Mouse (Mus musculus) kidney, adult 18-20 months (tissue): ENCODE measurements around the gene Flt3l.
A peak's percentile ranks its signal among the peaks of the same experiment; 100 is the strongest.
"Not testable (repeated sequence)": the region's sequence is repeated elsewhere in the genome, so short reads cannot be mapped to it uniquely, and the experiment has no call there.

Source experiments
- DNase-seq: peaks from one replicate; pipeline ENCODE4 v3.0.0; 2021

Flt3l gene

GRCm38 (mm10) chr7:45135993-45136567 is at the start of gene Flt3l, which contains the start of gene Gm45713:
Gene Flt3l (minus strand): TSS chr7:45136432.
Gene Gm45713 (minus strand): TSS chr7:45136231.
- DNase-seq = peak; percentile 94

- no peak for DNase-seq
Observed at GRCm38 (mm10) chr7:45185921-45186320, 49.7 kb upstream of the Flt3l start.

- no peak for DNase-seq
Observed at GRCm38 (mm10) chr7:45183672-45184071, 47.4 kb upstream of the Flt3l start.

DNA sequence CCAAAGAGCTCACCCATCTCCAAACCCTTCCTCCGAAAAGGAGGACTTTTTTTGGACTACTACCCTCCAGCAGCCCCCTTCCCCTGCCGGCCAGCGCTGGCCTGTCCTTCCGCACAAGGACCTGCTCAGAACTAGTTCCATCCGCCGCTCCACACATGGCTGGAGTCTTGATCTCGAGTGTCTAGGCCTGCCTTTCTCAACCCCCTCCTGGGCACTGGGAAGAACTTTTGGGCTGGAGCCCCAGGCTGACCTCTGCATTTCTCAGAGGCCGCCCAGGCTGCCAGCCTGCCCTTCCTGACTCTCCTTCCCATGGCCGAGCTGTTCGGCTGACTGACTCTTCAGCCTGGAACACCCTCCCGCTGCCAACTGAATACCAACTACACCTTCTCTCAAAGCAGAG is 46.4 kb upstream of the Flt3l start:
- no peak for DNase-seq

- DNase-seq = peak; percentile 88
Observed at GRCm38 (mm10) chr7:45182199-45182601, 46.0 kb upstream of the Flt3l start.

GRCm38 (mm10) chr7:45181540-45181939 is 45.3 kb upstream of the Flt3l start:
- DNase-seq = no peak

DNA sequence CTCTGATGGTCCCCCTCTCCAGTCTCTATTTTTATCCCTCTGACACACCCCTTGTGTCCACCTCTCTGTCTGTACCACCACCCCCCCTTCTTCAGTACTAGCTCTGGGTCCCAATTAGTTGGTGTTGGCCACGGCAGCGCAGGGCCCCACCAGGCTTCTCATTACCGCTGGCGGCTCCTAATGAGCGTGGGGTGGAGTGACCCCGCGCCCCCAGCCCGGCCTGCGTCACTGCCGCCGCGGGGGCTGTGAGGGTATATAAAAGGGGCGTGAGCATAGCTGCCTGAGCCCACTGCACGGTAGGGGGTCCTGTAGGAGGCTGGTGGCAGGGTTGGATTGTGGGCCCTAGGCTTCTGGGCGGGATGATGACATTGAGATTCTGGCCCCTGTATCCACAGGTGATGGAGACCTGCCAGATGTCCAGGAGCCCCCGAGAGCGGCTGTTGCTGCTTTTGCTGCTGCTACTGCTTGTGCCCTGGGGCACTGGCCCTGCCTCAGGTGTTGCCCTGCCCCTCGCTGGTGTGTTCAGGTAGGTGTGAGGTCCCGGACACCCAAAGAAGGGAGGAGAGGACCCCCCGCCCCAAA is 44.8 kb upstream of the Flt3l start, which contains the start of gene Pth2:
Pth2 (plus strand) TSS at position 100 of the 582 bp plus-strand sequence.
- DNase-seq = no peak

GRCm38 (mm10) chr7:45179469-45179868 is 43.2 kb upstream of the Flt3l start, which contains the start of gene Gfy:
Gene Gfy (minus strand): TSS chr7:45179569.
- no peak for DNase-seq

DNA sequence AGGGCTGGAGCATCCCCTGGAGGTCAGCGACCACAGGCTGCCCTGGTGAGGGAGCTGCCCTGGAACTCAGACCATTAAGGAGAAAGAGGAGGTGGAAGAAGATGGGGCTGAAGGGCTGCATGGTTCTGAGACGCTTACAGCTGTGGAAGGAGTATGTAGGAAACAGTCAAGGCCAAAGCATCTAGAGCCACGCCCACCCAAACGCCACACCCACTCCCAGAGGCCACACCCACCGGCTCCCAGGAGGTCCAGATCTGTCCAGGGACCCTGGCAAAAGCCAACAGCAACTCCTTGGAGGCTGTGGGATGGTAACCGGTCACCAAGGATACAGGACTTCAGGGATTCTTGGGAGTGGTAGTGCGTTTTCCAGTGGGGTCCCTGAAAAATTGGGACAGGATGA is 42.3 kb upstream of the Flt3l start:
- DNase-seq = no peak

DNA sequence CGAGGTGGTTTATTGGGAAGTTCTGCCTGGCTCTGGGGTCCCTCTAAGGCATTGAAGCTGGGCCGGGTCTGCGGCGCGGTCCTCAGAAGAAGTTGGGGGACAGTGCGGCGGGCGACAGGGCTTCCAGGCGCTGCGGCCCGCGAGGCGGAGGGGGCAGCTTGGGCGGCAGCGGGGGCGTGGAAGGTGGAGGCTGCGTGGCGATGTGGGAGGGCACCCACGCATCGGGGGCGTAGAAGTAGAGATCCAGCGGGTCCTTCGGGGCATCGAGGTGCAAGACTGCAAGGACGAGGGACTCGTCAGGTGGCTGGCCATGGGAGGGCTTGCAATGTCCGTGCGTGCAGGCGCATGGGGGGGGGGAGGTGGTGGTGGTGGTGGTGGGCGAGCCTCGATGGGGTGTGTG is 40.1 kb upstream of the Flt3l start:
- no peak for DNase-seq

DNA sequence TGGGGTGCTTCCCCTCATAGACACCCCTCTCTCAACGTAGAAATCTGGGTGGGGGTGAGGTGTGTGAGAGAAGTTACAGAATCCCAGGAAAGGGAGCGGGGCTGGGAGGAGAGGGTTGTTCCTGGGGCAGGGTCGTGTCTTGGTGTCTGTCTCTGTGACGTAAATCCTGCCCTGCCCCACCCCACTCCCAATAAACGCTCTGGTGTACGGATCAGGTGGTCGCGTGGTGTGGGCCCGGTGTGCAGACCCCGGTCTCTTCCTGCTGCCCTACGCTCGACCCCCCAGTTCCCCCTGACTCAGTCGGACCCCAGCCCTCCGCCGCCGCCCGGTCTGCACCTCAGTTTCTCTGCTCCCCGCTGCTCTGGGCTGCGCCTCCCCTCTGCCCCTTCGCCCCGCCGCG is 39.7 kb upstream of the Flt3l start:
- DNase-seq = no peak

DNA sequence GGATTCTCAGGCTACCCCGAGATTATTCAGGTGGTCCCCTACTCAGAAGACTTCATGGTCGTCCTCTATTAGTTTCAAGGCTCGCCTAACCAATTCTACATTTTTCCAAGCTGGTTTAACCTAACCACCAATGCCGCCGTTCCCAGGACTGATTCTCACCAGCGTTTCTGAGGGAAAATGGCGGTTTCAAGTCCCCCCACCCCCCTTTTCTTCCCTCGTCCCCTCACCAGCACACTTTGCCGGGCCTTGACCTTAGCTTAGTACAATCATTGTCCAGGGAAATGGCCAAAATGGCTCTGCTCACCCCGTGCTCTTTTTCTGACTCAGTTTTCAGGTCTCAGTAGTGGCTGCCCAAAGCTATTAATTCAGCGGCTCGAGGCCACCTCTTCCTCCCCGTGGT is 39.2 kb upstream of the Flt3l start:
- DNase-seq = no peak

DNA sequence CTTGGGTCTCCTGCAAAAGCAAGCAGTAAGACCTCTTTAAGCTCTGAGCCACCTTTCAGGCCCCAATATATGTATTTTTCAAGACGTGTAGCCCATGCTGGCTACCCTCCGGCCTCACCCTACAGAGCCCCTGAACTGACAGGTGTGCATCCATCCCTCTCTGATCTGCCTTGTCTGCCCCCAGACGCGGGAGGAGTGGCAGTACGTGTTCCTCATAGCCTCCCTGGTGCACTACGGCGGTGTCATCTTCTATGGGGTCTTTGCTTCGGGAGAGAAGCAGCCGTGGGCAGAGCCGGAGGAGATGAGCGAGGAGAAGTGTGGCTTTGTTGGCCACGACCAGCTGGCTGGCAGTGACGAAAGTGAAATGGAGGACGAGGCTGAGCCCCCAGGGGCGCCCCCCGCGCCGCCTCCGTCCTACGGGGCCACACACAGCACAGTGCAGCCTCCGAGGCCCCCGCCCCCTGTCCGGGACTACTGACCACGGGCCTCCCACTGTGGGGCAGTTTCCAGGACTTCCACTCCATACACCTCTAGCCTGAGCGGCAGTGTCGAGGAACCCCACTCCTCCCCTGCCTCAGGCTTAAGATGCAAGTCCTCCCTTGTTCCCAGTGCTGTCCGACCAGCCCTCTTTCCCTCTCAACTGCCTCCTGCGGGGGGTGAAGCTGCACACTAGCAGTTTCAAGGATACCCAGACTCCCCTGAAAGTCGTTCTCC is 38.5 kb upstream of the Flt3l start:
- no peak for DNase-seq

- DNase-seq = not testable (repeated sequence)
Observed at GRCm38 (mm10) chr7:45173772-45174171, 37.5 kb upstream of the Flt3l start.

GRCm38 (mm10) chr7:45172974-45173373 is 36.7 kb upstream of the Flt3l start:
- peak; percentile 30 for DNase-seq

GRCm38 (mm10) chr7:45169495-45169894 is 33.3 kb upstream of the Flt3l start:
- no peak for DNase-seq

DNA sequence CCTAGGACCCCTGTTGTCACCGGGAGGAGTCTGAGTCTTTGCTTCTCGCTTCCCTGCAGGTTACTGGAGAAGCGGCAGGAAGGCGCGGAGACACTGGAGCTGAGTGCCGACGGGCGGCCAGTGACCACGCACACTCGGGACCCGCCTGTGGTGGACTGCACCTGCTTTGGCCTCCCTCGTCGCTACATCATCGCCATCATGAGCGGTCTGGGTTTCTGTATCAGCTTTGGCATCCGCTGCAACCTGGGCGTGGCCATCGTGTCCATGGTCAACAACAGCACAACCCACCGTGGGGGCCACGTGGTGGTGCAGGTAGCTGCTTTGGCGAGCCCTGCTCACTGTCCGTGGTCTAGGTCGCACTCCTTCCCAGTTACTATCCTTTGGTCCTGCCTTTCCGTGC is 32.4 kb upstream of the Flt3l start:
- DNase-seq = no peak

GRCm38 (mm10) chr7:45167761-45168445 is 31.7 kb upstream of the Flt3l start:
- DNase-seq = no peak

- no peak for DNase-seq
Observed at GRCm38 (mm10) chr7:45166950-45167401, 30.7 kb upstream of the Flt3l start.

DNA sequence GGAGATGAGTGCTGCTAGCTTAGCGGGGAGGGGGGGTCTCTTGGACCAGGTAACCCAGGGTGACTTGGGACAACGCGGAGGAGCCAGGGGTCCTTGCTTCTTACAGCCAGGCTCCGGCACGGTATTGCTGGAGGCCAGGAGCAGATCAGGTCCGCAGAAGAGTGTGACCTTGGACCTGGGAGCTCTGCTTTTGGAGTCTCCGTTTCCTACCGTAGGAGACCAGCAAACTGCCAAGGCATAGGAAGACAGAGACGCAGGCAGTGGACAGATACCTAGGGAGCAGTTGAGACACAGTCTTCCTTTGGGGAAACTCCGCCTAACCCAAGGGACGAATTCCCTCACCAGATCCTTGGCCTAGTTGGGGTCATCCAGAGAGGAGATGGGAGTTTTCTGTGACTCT is 29.5 kb upstream of the Flt3l start:
- DNase-seq = no peak

DNA sequence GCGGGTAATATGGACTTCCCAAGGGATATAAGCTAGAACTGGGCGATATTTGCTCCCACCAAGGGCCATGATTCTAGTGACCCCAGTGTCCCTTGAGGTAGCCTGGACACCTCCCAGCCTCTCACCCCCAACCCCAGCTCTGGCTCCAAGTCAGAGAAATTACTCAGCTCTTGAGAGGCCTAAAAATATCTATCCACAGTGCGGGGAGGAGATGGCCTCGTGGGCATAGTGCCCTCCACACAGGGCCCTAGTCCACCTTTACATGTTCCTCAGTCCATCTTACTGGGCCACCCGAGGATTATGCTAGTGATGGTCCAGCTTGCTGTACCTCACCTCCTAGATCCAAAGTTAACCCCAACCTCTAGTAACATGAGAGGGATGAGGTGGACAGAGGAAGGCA is 28.6 kb upstream of the Flt3l start:
- no peak for DNase-seq

- DNase-seq = peak; percentile 50
Observed at GRCm38 (mm10) chr7:45163735-45164490, 27.7 kb upstream of the Flt3l start, which contains the start of gene Slc17a7. Gene Slc17a7 (plus strand): TSS chr7:45163949.
